Mouse (Mus musculus) layer of hippocampus, adult 11-12 months (tissue): ENCODE results near the gene Zc3h14.

ENCODE experiments used
- DNase-seq: peaks from one replicate; pipeline ENCODE4 v3.0.0; 2022; ENCODE audit warnings: low spot score

Zc3h14 gene

DNA sequence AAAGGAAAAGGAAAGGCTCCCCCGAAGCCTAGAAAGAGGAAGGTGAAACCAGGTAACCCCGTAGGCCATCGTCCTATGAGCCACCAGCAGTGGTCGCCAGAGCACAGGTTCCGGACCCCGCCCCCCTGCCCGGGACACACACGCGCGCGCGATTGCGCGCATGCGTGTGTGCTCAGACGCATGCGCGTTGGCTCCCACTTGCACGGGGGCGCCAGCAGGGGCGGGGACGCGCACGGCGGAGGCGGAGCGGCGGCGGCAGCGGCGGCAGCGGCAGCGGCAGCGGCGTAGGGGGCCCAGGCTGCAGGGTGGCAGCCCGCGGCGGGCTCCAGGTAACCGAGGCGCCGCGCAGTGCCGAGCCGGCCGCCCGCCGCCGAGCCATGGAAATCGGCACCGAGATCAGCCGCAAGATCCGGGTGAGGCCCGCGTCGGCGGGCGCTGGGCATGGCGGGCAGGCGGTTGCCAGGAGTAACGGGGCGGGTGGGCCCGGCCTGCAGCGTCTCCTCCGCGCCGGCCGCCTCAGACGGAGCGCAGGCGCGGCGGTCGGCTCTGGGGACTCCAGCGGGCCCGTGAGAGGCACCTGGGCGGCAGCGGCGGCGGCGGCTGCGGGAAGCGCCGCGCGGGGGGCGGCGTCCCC, at the start of gene Zc3h14:
Gene Zc3h14 (plus strand): TSS at position 219 of the 634 bp plus-strand sequence.
- DNase-seq = peak; percentile 93

DNA sequence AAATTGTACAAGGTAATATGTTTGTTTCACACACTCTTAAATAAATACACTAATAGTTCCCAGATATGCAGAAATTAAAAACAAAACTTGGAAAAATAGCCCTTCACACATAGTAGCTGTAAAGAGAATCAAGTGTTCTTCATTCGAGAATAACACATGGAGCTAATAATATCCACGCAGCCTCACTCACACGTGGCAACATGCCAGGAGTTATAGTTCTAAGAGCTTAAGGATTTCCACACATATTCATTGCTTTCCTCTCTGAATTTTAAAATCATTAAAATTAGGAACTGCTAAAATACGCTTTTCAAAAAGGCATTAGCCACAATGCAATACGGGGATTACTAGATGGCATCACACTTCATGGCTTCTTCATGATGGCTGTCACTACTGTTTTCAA, 49.6 kb upstream of the Zc3h14 start:
- no peak for DNase-seq

DNA sequence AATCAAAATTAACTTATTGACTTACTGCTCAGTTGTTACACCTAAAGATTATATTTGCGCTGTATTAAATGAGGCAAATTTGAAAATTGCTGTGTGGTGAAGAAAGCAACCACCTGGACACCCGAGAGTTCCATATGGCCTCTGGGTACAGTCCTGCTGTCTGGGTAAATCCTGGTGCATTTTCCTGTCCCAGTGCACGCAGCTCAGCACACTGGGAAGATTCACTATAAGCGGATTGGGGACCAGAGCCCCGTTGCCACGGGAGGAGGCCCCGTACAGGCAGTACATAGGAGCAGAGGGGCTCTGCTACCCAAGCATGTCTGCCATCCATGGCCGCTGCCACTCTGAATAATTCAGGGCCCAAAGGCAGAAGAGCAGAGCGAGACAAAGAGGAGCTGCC, 45.2 kb upstream of the Zc3h14 start:
- no peak for DNase-seq

DNA sequence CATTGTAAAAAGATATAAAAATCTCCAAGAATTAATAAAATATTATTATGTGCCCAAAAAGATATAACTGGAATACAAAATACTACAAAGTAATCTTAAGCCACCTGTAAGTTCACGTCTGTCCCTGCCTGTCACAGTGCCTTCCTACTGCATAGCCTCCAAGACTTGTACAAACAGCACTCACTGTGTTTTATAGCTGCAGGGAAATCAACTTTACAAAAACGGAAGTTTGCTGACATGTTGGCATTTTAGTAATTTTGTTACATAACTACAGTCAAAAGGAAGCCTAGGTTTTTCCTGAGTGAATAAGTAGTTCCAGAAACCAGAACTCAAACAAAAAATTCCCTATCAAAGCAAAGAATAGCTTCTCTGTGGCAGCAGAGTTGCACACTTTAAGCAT, 43.2 kb upstream of the Zc3h14 start:
- DNase-seq = no peak

DNA sequence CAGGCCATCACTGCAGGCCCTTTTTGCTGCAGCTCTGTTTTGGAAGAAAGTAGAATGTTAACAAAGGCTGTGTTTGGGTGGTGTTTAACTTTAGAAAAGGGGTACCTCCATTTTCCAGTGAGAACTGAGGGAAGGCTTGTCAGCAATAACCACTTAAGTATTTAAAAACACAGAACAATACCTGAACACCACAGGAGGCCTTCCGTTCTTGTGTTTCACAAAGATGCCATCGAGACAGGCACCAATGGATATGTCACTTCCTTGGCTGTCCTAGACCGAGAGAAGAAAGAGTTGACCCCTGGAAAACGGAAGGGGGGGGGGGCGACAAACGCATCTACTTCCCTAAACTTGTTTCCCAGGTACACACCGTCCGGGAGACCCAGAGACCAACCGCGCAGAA, 42.8 kb upstream of the Zc3h14 start:
- no peak for DNase-seq

DNA sequence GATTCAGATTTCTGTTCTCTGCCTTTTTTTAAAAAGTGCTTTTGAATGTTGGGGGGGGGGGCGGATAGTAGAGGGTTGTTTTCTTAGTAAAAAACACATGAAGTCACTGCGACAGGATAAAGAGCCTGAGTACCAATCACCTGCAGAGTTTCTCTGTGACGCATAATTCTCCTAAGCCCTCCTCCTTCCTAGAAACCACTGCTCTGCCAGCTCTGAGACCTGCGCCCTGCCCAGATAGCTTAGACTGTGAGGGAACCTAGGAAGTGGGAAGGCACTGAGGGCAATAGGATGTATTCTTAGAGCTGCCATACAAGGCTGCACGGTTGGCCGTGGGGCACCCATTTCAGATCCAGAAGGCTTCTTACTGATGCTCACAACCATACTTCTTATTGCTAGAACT, 33.9 kb upstream of the Zc3h14 start:
- no peak for DNase-seq

DNA sequence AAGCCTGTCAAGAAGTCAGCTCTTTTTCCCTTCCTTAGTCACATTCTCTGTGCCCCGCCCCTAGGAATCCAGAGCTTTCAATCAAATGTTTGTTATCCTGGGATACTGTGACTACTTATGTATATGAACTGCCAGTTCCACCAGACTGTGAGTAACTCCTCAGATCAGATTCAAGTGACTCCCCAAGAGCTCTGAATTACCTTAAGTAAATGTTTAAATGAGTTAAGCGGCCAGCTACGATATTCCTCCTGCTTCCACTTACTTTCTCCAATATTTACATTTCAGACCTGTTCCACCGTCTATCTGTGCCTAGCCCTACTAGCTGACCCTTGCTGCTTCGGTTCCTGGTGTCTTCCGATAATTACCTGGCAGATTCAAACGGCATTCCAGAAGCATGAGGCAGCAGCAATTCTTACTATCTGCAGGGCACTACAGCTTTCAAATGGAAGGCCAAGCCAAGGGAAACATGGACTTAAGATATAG, 33.1 kb upstream of the Zc3h14 start:
- DNase-seq = no peak

DNA sequence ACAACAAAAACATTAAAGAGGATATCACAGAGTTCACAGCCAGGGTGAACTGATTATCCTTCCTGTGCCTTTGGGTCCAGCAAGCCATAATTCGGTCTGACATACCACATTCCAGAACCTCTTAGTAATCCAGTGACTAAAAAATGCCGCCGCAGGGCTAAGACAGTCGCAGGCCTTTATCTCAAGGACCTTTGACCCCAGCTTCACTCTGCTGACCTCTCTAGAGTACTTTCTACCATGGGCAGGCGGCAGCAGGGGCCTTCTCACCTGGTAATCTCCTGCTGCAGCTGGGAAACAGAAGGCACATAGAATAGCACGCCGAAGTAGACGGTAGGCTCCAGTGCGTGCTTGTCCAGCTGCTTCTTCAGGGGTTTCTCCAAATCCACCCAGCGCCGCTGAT, 32.0 kb upstream of the Zc3h14 start:
- DNase-seq = no peak

DNA sequence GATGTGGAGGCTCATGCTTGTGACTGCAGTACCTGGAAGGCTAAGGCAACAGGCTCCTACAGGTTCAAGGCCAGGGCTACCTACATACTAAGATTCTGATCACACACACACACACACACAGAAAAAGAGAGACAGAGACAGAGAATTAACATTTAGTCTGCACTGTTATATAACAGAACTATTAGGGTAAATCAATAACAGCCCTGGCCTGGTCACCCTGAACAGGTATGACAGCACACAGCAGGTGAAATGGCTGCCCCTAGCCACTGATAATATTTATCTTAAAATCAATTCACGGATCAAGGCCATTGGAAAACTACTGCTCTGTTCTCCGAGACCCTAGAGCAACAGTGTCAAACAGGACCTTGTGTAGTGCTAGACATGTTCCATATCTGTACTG, 30.6 kb upstream of the Zc3h14 start:
- no peak for DNase-seq

DNA sequence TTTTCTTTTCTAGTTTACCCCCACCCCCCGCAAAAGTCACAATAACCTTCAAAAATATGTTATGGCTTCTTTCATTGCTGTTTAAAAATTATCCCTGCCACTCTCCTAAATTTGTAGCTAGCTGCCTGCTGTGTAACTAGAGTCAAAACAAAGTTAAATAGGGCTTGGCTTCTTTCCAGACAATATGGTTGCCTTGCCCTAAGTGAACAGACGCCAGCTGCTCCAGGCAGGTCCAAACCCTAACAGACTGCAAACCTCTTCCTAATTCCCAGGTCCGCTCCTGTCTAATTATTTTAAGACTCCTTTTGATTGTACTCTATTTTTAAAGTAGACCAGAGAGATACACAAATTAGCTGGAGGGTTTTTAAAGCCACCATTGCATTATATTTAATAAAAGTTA, 26.1 kb upstream of the Zc3h14 start:
- DNase-seq = no peak

DNA sequence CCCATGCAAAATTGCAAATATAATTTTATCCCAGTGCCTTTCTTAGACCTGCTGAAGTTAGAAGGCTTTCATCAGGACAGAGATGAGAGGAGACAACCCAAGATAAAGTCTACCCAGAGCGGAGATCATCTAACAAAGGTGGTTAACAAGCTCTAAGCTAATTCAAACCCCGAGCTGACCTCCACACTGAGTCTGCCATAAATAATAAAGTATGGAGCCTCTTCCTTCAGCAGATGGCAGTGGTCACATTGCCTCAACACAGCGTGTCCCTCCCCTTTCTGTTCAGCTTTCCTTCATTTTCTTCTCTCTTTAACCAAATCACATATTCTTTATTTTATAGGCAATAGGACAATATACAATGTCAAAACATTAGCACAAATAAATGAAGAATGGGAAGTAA, 25.7 kb upstream of the Zc3h14 start:
- DNase-seq = no peak

DNA sequence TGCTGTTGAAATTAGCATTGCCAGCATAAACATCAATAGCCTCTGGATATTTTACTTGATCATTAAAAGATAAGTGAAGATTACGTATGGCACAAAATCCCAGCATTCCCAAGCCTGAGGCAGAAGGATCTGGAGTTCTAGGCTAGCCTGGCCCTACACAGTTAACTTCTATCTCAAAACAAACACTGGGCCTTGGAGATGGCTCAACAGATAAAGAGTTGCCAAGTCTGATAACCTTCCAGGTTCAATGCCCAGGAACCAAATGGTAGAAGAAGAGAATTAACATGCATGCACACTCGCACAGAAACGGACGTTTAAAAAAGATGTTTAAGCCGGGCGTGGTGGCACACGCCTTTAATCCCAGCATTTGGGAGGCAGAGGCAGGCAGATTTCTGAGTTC, 22.5 kb upstream of the Zc3h14 start:
- no peak for DNase-seq

DNA sequence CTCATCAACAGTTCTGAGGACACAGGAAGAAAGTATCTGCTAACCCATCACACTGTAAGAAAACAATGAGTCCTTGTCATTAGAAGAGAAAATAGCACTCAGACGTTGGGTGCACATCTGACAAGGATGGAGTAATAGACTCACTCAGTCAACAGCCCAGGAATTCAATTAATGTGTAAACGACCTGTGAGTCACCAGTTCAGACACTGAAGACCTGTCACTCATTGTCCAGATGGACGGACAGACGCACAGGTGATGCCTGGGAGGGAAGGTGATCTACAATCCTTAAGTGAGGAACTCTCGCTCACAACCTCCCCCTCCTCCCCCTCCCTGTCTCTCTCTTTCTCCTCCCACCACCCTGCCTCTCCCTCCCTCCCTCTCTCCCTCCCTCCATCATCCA, 21.8 kb upstream of the Zc3h14 start:
- DNase-seq = no peak

DNA sequence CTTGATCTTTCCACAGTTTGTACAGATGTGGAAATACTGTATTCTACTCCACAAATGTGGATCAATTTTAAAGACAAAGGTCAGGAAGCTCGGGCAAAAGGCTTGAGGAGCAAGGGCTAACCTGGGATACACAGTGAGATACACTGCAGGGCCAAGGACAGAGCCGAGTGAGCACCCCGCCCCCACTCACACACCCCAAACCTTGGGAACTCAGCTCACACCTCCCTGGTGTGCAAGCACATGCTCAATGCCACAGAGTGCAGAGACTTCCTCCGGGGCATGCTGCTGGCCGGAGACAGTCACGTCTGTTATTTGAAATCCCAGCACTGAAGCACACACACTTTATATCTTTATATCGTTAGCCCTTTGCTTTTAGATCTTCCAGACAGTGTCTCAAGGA, 20.7 kb upstream of the Zc3h14 start:
- no peak for DNase-seq

DNA sequence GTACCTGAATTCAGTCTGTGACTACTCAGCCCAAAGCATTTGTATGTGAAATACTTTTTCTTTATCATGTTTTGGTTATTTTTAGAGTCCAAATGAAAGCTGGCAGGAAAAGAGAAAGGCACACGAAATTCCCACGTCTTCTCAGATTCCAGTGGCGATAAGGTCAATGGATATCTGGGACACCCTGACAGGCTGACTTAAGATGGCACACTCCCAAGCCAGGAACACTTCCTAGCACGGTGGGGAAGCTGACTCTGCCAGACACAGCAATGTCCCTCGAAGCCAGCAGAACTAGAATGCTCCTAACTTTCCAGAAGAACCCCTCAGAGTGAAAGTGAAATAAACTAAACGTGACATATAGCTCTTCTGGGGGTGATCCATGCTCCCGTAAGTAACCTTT, 19.6 kb upstream of the Zc3h14 start:
- DNase-seq = no peak

DNA sequence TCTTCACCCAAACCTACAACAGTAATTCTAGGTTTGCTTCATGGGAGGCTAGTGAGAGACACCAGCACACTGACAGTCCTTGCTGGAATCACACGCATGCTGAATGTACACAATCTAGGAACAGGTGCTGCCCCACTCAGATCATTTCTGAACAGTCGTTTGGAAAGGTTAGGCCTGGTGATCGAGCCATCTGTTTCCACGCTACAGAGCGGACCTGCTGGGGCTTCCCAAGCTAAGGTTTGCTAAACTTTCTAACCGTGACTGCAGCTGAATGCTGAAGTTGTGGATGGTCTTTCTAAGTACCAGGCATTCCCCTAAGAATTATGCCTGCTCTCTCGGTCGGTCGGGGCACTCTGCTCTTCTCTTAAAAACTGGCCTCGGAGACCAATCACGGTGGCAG, 16.1 kb upstream of the Zc3h14 start:
- DNase-seq = no peak

DNA sequence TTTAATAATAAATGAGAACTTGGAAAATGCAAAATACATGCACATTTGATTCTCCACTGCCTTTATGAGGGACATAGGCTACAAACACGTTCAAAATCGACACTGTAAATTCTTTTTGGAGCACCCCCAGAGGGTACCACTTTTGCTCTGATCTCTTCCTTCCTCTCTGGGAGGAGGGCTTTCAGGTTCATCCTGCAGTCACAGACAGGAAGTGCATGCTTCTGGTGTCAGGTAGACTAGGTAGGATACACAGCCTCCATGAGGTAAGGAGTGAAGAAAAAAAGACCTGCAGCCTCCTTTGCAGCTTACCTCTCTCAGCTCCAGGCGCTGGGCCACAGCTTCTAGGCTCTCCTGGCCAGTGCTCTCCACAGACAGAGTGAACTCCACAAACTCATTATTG, 13.6 kb upstream of the Zc3h14 start:
- DNase-seq = no peak

DNA sequence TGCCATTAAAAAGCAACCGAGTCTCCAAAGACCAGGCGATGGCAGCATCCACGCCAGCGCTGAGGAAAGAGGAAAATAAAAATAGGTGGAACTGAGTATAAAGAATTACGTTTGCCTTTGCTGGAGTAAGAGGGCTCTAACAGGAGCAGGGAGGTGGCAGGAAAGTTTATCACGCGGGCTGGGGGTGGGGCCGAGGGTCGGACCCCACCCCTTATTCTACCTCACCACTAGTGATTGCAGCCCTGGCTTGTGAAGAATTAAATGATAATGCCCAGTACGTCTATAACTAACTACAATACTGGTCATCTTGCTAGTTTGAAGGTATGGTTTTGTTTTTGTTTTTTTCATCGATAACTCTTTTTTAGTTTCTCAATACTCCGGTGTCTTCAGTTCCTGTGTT, 13.0 kb upstream of the Zc3h14 start:
- DNase-seq = no peak

DNA sequence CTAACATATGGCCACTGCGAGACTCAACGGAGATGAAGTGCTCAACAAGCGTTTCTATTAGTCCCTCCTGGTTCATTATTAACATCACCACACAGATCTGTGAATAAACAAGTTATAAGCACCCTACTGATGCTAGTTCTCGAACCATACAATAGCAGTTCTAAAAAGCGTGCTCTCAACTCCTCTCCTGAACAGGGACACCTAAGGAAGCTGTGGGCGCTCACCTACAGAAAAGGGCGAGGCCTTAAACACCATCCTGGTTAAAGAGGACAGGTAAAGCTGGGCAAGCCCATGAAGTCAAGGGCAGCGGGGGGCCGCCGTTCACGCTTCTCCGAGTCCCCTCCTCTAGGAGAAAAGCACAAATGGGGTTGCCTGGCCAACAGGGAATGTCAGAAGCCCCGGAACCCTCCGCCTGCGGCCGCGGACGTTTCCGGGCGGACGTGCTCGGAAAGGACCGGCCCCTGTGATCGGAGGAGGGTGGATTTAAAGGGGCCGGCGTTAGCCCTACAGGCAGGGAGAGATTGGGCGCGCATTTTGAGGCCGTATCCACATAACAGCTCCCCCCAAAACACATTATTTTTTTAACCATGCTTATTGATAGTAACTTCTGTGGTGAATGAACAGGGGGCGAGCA, 12.4 kb upstream of the Zc3h14 start:
- DNase-seq = peak; percentile 84

DNA sequence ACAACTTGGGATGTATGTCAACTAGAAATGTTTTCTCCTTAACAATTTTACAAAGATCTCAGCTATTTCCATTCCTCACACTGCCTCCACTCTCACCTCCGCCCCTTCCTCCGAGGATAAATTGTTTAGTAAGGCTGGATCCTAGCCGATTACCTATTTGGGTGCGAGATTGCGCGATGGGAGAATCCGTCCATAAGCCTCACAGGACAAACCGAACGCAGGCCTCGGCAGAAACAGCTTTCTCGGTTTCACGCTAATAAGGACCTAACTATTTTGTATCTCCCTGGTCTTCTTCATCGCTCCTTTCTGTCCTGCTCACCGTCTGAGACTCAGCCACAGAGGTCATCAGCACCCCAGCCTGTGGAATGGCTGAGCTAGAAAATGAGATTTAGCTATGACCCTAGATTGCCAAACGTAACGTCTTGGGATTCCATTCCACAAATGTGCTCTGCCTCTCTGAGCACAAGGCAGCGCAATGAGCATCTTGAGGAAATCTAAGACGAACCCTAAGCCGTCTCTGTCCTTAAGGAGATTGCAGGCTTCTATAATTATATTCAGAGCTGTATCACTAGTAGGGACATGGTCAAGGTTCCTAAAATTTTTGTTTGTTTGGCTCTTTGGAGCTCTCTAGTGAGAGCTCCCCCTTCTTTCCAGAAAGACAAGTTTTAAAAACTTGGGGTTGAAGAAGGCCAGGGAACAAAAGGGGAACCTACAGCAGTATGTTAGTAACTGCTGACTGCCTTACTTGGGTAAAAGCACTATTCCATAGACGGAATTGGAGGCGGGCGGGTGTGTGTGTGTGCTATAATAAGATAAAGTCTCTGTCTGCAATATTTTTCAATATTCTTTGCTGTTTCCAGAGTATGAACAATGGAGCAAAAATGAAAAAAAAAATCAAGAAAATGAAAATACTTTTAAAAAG, 11.6 kb upstream of the Zc3h14 start:
- no peak for DNase-seq

DNA sequence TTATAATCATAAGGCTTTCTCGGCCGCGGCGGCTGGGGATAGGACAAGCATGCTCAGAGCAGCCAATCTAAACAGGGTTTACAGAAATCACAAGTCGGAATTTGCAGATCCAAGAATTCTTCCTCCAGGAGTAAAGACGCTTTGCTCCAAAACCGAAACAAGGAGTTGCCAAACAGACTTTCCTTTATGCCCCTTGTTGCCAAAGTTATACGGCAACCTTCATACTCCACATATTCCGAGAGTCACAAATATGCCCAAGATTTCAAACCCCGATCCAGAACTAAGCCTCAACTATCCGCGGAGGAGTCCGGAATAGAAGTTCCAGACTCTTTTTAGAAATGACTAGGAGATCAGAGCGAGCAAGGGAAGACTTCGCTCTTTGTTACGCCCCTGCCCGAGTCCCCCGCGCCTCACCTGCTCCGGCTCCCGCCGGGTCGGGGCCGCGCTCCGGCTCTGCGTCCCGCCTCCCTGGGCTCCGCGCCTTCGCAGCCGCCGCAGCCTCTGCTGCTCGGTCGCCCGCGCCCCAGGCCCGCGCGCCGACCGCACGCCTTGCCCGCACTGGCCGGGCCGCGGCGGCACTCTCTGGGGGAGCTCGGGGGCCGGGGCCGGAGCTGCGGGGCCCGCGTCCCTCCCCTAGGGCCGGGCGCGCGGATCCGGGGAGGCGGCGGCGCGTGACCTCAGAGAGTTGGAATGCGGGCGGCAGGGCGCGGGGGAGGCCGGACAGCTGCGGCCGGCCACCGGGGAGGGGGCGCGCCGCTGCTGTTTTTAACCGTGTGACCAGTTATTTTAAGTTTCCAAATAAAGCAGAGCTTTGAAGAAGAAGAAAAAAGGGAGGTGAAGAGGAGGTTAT, 9.6 kb upstream of the Zc3h14 start, which contains the start of gene Ptpn21:
Gene Ptpn21 (minus strand): TSS at position 455 of the 850 bp plus-strand sequence.
- no peak for DNase-seq

DNA sequence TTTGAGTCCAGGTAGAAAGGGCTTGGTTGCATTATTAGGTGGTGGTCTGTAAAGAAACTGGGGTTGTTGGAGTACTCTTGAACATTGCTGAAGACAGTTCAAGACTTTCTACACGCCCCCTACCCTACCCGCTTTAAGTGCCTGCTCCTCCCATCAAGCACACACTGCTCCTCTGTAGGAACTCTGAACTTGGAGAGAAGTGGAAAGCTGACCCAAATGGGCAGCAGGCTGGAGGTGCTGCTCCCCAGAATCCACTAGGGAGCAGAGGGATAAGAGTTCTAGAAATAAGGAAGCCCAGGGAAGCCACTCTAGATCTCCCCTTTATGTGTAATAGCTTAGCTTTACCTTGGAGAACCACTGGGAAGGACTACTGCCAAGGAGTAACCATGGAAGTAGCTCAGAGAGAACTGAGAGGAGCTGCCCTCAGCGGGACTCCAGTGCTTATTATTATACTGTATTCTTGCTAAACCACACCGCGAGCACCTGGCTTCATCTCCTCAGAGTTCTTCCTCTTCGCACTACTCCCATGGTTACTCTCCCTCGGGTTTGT, 8.9 kb upstream of the Zc3h14 start:
- no peak for DNase-seq
